Mouse (Mus musculus) cerebellum, adult 9-11 months (tissue): Measurements from ENCODE around the gene Rad51b.

Source experiments
- DNase-seq: peaks from one replicate; pipeline ENCODE4 v3.0.0; 2022

The Rad51b gene

GRCm38 (mm10) chr12:79813566-79814305 lies 516.7 kb downstream of the Rad51b start:
- DNase-seq = no peak

- no peak for DNase-seq
Measured at GRCm38 (mm10) chr12:79814312-79815091, 517.4 kb downstream of the Rad51b start.

GRCm38 (mm10) chr12:79816241-79816640 lies 519.2 kb downstream of the Rad51b start:
- no peak for DNase-seq

- DNase-seq = no peak
Measured at GRCm38 (mm10) chr12:79820228-79820958, 523.3 kb downstream of the Rad51b start.

- no peak for DNase-seq
Measured at GRCm38 (mm10) chr12:79821901-79822300, 524.8 kb downstream of the Rad51b start.

GRCm38 (mm10) chr12:79822401-79822800 lies 525.3 kb downstream of the Rad51b start:
- DNase-seq = no peak

GRCm38 (mm10) chr12:79825922-79826321 lies 528.8 kb downstream of the Rad51b start:
- DNase-seq = no peak

GRCm38 (mm10) chr12:79827233-79827692 lies 530.2 kb downstream of the Rad51b start:
- no peak for DNase-seq

- DNase-seq = no peak
Measured at GRCm38 (mm10) chr12:79827735-79828134, 530.7 kb downstream of the Rad51b start.

- no peak for DNase-seq
Measured at GRCm38 (mm10) chr12:79830686-79831085, 533.6 kb downstream of the Rad51b start.

- DNase-seq = no peak
Measured at GRCm38 (mm10) chr12:79832611-79833010, 535.5 kb downstream of the Rad51b start.

- no peak for DNase-seq
Measured at GRCm38 (mm10) chr12:79835521-79835920, 538.4 kb downstream of the Rad51b start.

- no peak for DNase-seq
Measured at GRCm38 (mm10) chr12:79838181-79838961, 541.3 kb downstream of the Rad51b start.

GRCm38 (mm10) chr12:79839096-79839941 lies 542.2 kb downstream of the Rad51b start:
- DNase-seq = no peak

GRCm38 (mm10) chr12:79840465-79840864 lies 543.4 kb downstream of the Rad51b start:
- DNase-seq = no peak

GRCm38 (mm10) chr12:79841248-79841647 lies 544.2 kb downstream of the Rad51b start:
- DNase-seq = no peak

- DNase-seq = no peak
Measured at GRCm38 (mm10) chr12:79842319-79842718, 545.2 kb downstream of the Rad51b start.

- no peak for DNase-seq
Measured at GRCm38 (mm10) chr12:79843002-79843401, 545.9 kb downstream of the Rad51b start.

- DNase-seq = no peak
Measured at GRCm38 (mm10) chr12:79843496-79843895, 546.4 kb downstream of the Rad51b start.

GRCm38 (mm10) chr12:79846247-79847151 lies 549.4 kb downstream of the Rad51b start:
- no peak for DNase-seq
